Mouse (Mus musculus): Measurements from ENCODE around the gene Vdac2. TPM values are rescaled to one million over a fixed set of nuclear protein-coding genes. Genes with fewer than 3 reads are reported as not detected.

Vdac2 gene
- total RNA-seq, 2 experiments from 2014 or later, result 469 to 495 TPM

GRCm38 (mm10) chr14:21814606-21815005 lies 10.4 kb upstream of the Vdac2 start:
- no peak for DNase-seq
- intact Hi-C loops (cut with DNase I), result no loop called here

- intact Hi-C loops (cut with DNase I), result no loop called here
- DNase-seq, result no peak
Observed at GRCm38 (mm10) chr14:21816255-21816654, 8.8 kb upstream of the Vdac2 start.

- no peak for DNase-seq
- intact Hi-C loops (cut with DNase I), result no loop called here
Observed at GRCm38 (mm10) chr14:21817453-21817852, 7.6 kb upstream of the Vdac2 start.

GRCm38 (mm10) chr14:21820880-21821505 lies 4.0 kb upstream of the Vdac2 start:
- intact Hi-C loops (cut with DNase I), result no loop called here
- DNase-seq, result no peak

- intact Hi-C loops (cut with DNase I), result no loop called here
- no peak for DNase-seq
Observed at GRCm38 (mm10) chr14:21822307-21822706, 2.7 kb upstream of the Vdac2 start.

- intact Hi-C loops (cut with DNase I), result no loop called here
- peak; percentile 87 to 88 for DNase-seq
Observed at GRCm38 (mm10) chr14:21822795-21823374, 2.2 kb upstream of the Vdac2 start.

GRCm38 (mm10) chr14:21823897-21824296 lies 1.1 kb upstream of the Vdac2 start:
- peak in 1 of 2 experiments; percentile 37 for DNase-seq
- intact Hi-C loops (cut with DNase I), result no loop called here

GRCm38 (mm10) chr14:21825786-21826491 lies 901 bp downstream of the Vdac2 start:
- intact Hi-C loops (cut with DNase I), result no loop called here

GRCm38 (mm10) chr14:21830876-21831767 lies 6.1 kb downstream of the Vdac2 start:
- intact Hi-C loops (cut with DNase I), result loop anchor here (5.0 kb wide), 2 partner anchors 79 to 1109 kb away; partner anchors contain the start of genes Dusp13 and Samd8
- peak; percentile 98 for DNase-seq

More at GRCm38 (mm10) chr14:21825786-21826491, 901 bp downstream of the Vdac2 start:
- peak in 1 of 2 experiments; percentile 48 for DNase-seq

- intact Hi-C loops (cut with DNase I), result loop anchor here (2.0 to 5.0 kb wide), 3 partner anchors 15 to 1110 kb away; partner anchors contain the start of genes Dusp13 and Samd8
Observed at GRCm38 (mm10) chr14:21831830-21832403, 6.9 kb downstream of the Vdac2 start.

GRCm38 (mm10) chr14:21838336-21839017 lies 13.4 kb downstream of the Vdac2 start:
- no peak for DNase-seq
- intact Hi-C loops (cut with DNase I), result no loop called here

More at GRCm38 (mm10) chr14:21831830-21832403, 6.9 kb downstream of the Vdac2 start:
- no peak for DNase-seq

- intact Hi-C loops (cut with DNase I), result loop anchor here (10.0 kb wide), 1 partner anchor 717 kb away; no protein-coding TSS in a partner anchor
- no peak for DNase-seq
Observed at GRCm38 (mm10) chr14:21841819-21842592, 17.0 kb downstream of the Vdac2 start.

- intact Hi-C loops (cut with DNase I), result loop anchor here (10.0 kb wide), 1 partner anchor 718 kb away; no protein-coding TSS in a partner anchor
- DNase-seq, result no peak
Observed at GRCm38 (mm10) chr14:21843263-21843662, 18.2 kb downstream of the Vdac2 start.

GRCm38 (mm10) chr14:21846827-21847380 lies 21.9 kb downstream of the Vdac2 start:
- intact Hi-C loops (cut with DNase I), result loop anchor here (2.0 to 10.0 kb wide), 3 partner anchors 14 to 722 kb away; partner anchors contain the start of genes Dusp13 and Samd8
- no peak for DNase-seq

GRCm38 (mm10) chr14:21847381-21848165 lies 22.5 kb downstream of the Vdac2 start:
- peak; percentile 41 to 42 for DNase-seq
- intact Hi-C loops (cut with DNase I), result loop anchor here (1.0 to 10.0 kb wide), 4 partner anchors 15 to 723 kb away; partner anchors contain the start of genes Dusp13 and Samd8

GRCm38 (mm10) chr14:21848166-21849154 lies 23.4 kb downstream of the Vdac2 start, which contains the start of gene Comtd1:
Comtd1 (minus strand) TSS chr14:21848977.
- intact Hi-C loops (cut with DNase I), result loop anchor here (1.0 to 10.0 kb wide), 3 partner anchors 36 to 724 kb away; partner anchors contain the start of genes Dusp13 and Samd8
- peak; percentile 95 to 97 for DNase-seq
